Mouse (Mus musculus): ENCODE results near the gene Nhlrc3. TPM values are rescaled to one million over a fixed set of nuclear protein-coding genes. Genes with fewer than 3 reads are reported as not detected.
A peak's percentile ranks its signal among the peaks of the same experiment; 100 is the strongest.

The Nhlrc3 gene
- polyA plus RNA-seq, 1 experiment from 2014 or later, result 11.1 TPM

GRCm38 (mm10) chr3:53448208-53448607 is 14.9 kb downstream of the Nhlrc3 start:
- Histone ChIP-seq H3K4me1 (ENCODE audit: control insufficient read depth, insufficient read depth, low read length) (peaks cover 6% of the 10 kb centered on the region; the same call in 1 of the 2 replicates), H3K27me3 (ENCODE audit: control insufficient read depth, insufficient read depth, low read depth, low read length) (no peaks in the 10 kb centered on the region), H3K36me3 (ENCODE audit: control insufficient read depth, insufficient read depth, low read length) (peaks cover 14% of the 10 kb centered on the region), H3K4me3 (ENCODE audit: low read depth, low read length) (no peak overlapping the region), H3K27ac (ENCODE audit: low read length) (no peak overlapping the region), H3K4me2 (ENCODE audit: low read length) (no peak overlapping the region), H3K9ac (ENCODE audit: low read depth, low read length) (no peak overlapping the region), H3K9me3 (replicated peaks; ENCODE audit: control insufficient read depth, low read length, poor library complexity, severe bottlenecking) (no peaks in the 10 kb centered on the region)
- peak; percentile 58; the same call in 1 of the 2 replicates for ATAC-seq
- 25% methylated on average over 2 of the region's 2 CpGs for WGBS

DNA sequence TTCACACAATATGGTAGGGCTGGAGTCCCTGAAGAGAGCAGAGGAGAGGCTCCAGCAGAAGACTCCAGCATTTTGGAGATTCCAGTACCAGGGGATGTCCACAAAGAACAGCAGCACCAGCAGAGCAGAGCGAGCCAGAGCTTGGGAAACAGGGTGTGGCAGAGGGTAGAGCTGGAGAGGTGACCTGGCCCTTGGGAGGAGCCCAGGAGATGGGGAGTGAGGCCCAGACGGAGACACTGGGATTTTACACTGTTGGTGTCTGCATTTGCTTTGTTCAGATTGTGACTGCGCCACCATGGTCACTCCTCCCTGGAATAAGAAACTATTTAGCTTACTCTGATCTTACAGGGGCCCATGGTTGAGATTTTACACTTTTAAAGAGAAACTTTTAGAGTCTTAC is 16.3 kb downstream of the Nhlrc3 start:
- H3K4me2 ChIP-seq (ENCODE audit: low read length), result no peak overlapping the region
- no peak overlapping the region for H3K4me3 ChIP-seq (ENCODE audit: low read depth, low read length)
- no peaks in the 10 kb centered on the region for H3K27me3 ChIP-seq (ENCODE audit: control insufficient read depth, insufficient read depth, low read depth, low read length)
- 86% methylated on average over 3 of the region's 3 CpGs for WGBS
- peaks cover 6% of the 10 kb centered on the region; the same call in 1 of the 2 replicates for H3K36me3 ChIP-seq (ENCODE audit: control insufficient read depth, insufficient read depth, low read length)
- ATAC-seq, result no peak
- H3K9ac ChIP-seq (ENCODE audit: low read depth, low read length), result no peak overlapping the region
- H3K27ac ChIP-seq (ENCODE audit: low read length), result no peak overlapping the region
- H3K9me3 ChIP-seq (replicated peaks; ENCODE audit: control insufficient read depth, low read length, poor library complexity, severe bottlenecking), result no peaks in the 10 kb centered on the region
- H3K4me1 ChIP-seq (ENCODE audit: control insufficient read depth, insufficient read depth, low read length), result peaks cover 6% of the 10 kb centered on the region; the same call in 1 of the 2 replicates

GRCm38 (mm10) chr3:53445540-53445939 is 17.6 kb downstream of the Nhlrc3 start:
- no peak overlapping the region for H3K9ac ChIP-seq (ENCODE audit: low read depth, low read length)
- no peaks in the 10 kb centered on the region for H3K9me3 ChIP-seq (replicated peaks; ENCODE audit: control insufficient read depth, low read length, poor library complexity, severe bottlenecking)
- H3K27ac ChIP-seq (ENCODE audit: low read length), result 0 out of 2 replicates have a peak overlapping the region, but pooled peaks have one; percentile 13
- WGBS, result 44% methylated on average over 5 of the region's 5 CpGs
- H3K4me2 ChIP-seq (ENCODE audit: low read length), result no peak overlapping the region
- peak; percentile 76 for ATAC-seq
- no peaks in the 10 kb centered on the region; the same call in 1 of the 2 replicates for H3K36me3 ChIP-seq (ENCODE audit: control insufficient read depth, insufficient read depth, low read length)
- no peak overlapping the region for H3K4me3 ChIP-seq (ENCODE audit: low read depth, low read length)
- H3K4me1 ChIP-seq (ENCODE audit: control insufficient read depth, insufficient read depth, low read length), result peaks cover 6% of the 10 kb centered on the region; the same call in 1 of the 2 replicates
- no peaks in the 10 kb centered on the region for H3K27me3 ChIP-seq (ENCODE audit: control insufficient read depth, insufficient read depth, low read depth, low read length)

DNA sequence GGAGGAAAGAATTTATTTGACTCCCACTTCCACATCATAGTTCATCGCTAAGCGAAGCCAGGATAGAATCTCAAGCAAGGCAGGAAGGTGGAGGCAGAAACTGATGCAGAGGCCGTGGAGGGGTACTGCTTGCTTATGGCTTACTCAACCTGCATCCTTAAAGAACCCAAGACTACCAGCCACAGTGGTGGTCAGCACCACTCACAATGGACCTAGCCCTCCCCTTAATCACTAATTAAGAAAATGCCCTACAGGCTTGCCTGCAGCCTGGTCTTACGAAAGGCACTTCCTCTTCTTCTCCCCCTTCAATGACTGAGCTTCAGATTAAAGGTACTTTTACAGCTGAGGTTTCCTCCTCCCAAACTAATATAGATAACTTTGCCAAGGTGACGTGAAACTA is 26.6 kb downstream of the Nhlrc3 start:
- Histone ChIP-seq H3K9ac (ENCODE audit: low read depth, low read length) (no peak overlapping the region), H3K4me2 (ENCODE audit: low read length) (no peak overlapping the region), H3K27ac (ENCODE audit: low read length) (no peak overlapping the region), H3K4me1 (ENCODE audit: control insufficient read depth, insufficient read depth, low read length) (no peaks in the 10 kb centered on the region), H3K36me3 (ENCODE audit: control insufficient read depth, insufficient read depth, low read length) (no peaks in the 10 kb centered on the region), H3K9me3 (replicated peaks; ENCODE audit: control insufficient read depth, low read length, poor library complexity, severe bottlenecking) (no peaks in the 10 kb centered on the region), H3K27me3 (ENCODE audit: control insufficient read depth, insufficient read depth, low read depth, low read length) (no peaks in the 10 kb centered on the region), H3K4me3 (ENCODE audit: low read depth, low read length) (no peak overlapping the region)
- 75% methylated on average over 5 of the region's 5 CpGs for WGBS
- ATAC-seq, result no peak

DNA sequence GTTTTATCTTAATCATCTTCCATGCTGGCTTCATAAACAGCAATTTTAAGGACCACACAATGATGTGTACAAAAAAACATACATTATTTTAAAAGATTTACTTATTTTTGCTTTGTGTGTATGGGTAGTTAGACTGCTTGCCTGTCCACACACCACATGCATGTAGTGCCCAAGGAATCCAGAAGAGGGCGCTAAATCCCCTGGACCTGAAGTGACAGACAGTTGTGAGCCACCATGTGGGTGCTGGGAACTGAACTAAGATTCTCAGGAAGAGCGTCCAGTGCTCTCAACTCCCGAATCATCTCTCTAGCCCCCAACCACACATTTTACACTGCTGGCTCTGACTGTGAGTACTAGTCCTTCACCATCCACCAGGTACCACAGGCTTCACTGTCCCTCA is 28.5 kb downstream of the Nhlrc3 start:
- WGBS, result 83% methylated on average over 3 of the region's 3 CpGs
- Histone ChIP-seq H3K36me3 (ENCODE audit: control insufficient read depth, insufficient read depth, low read length) (no peaks in the 10 kb centered on the region), H3K4me2 (ENCODE audit: low read length) (no peak overlapping the region), H3K9me3 (replicated peaks; ENCODE audit: control insufficient read depth, low read length, poor library complexity, severe bottlenecking) (no peaks in the 10 kb centered on the region), H3K27ac (ENCODE audit: low read length) (no peak overlapping the region), H3K4me3 (ENCODE audit: low read depth, low read length) (no peak overlapping the region), H3K4me1 (ENCODE audit: control insufficient read depth, insufficient read depth, low read length) (no peaks in the 10 kb centered on the region), H3K27me3 (ENCODE audit: control insufficient read depth, insufficient read depth, low read depth, low read length) (no peaks in the 10 kb centered on the region), H3K9ac (ENCODE audit: low read depth, low read length) (no peak overlapping the region)
- no peak for ATAC-seq

- H3K4me3 ChIP-seq (ENCODE audit: low read depth, low read length), result no peak overlapping the region
- no peak for ATAC-seq
Measured at GRCm38 (mm10) chr3:53423576-53423975, 39.6 kb downstream of the Nhlrc3 start.

GRCm38 (mm10) chr3:53422691-53423090 is 40.4 kb downstream of the Nhlrc3 start:
- Histone ChIP-seq H3K4me3 (ENCODE audit: low read depth, low read length) (no peak overlapping the region), H3K36me3 (ENCODE audit: control insufficient read depth, insufficient read depth, low read length) (no peaks in the 10 kb centered on the region), H3K4me2 (ENCODE audit: low read length) (no peak overlapping the region), H3K27ac (ENCODE audit: low read length) (no peak overlapping the region), H3K27me3 (ENCODE audit: control insufficient read depth, insufficient read depth, low read depth, low read length) (no peaks in the 10 kb centered on the region), H3K9me3 (replicated peaks; ENCODE audit: control insufficient read depth, low read length, poor library complexity, severe bottlenecking) (no peaks in the 10 kb centered on the region), H3K9ac (ENCODE audit: low read depth, low read length) (no peak overlapping the region), H3K4me1 (ENCODE audit: control insufficient read depth, insufficient read depth, low read length) (no peaks in the 10 kb centered on the region)
- ATAC-seq, result no peak
- 66% methylated on average over 1 of the region's 1 CpGs for WGBS

More at GRCm38 (mm10) chr3:53423576-53423975, 39.6 kb downstream of the Nhlrc3 start:
- Histone ChIP-seq H3K27ac (ENCODE audit: low read length) (no peak overlapping the region), H3K9me3 (replicated peaks; ENCODE audit: control insufficient read depth, low read length, poor library complexity, severe bottlenecking) (no peaks in the 10 kb centered on the region), H3K27me3 (ENCODE audit: control insufficient read depth, insufficient read depth, low read depth, low read length) (no peaks in the 10 kb centered on the region), H3K36me3 (ENCODE audit: control insufficient read depth, insufficient read depth, low read length) (no peaks in the 10 kb centered on the region), H3K4me1 (ENCODE audit: control insufficient read depth, insufficient read depth, low read length) (no peaks in the 10 kb centered on the region), H3K4me2 (ENCODE audit: low read length) (no peak overlapping the region), H3K9ac (ENCODE audit: low read depth, low read length) (no peak overlapping the region)
- WGBS, result 89% methylated on average over 4 of the region's 4 CpGs

DNA sequence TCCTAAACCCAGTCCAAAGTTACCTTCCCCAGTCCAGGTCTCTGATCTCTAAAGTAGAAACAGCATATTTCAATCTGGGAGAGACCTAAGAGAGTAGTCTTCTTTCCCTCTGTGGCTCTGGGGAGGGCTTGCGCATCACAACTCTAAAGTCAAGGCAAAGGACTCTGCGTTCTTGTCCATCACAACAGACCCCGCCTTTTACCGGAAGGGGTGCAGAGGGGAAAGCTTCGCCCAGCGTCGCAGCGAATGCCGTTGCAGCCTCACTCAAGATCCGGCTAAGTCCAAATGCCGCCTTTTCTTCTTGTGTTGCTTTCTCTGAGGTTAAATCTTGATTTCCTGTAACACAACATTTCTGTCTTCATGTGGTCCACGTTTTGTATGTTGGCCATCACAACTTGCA is 41.5 kb downstream of the Nhlrc3 start:
- no peak for ATAC-seq

GRCm38 (mm10) chr3:53417701-53418100 is 45.4 kb downstream of the Nhlrc3 start:
- no peak for ATAC-seq
- 71% methylated on average over 7 of the region's 7 CpGs for WGBS
- Histone ChIP-seq H3K4me1 (ENCODE audit: control insufficient read depth, insufficient read depth, low read length) (no peaks in the 10 kb centered on the region), H3K27me3 (ENCODE audit: control insufficient read depth, insufficient read depth, low read depth, low read length) (no peaks in the 10 kb centered on the region), H3K4me2 (ENCODE audit: low read length) (no peak overlapping the region), H3K9ac (ENCODE audit: low read depth, low read length) (no peak overlapping the region), H3K27ac (ENCODE audit: low read length) (no peak overlapping the region), H3K4me3 (ENCODE audit: low read depth, low read length) (no peak overlapping the region), H3K9me3 (replicated peaks; ENCODE audit: control insufficient read depth, low read length, poor library complexity, severe bottlenecking) (no peaks in the 10 kb centered on the region), H3K36me3 (ENCODE audit: control insufficient read depth, insufficient read depth, low read length) (no peaks in the 10 kb centered on the region)

More for the DNA sequence above, 41.5 kb downstream of the Nhlrc3 start:
- Histone ChIP-seq H3K36me3 (ENCODE audit: control insufficient read depth, insufficient read depth, low read length) (no peaks in the 10 kb centered on the region), H3K4me1 (ENCODE audit: control insufficient read depth, insufficient read depth, low read length) (no peaks in the 10 kb centered on the region), H3K27ac (ENCODE audit: low read length) (no peak overlapping the region), H3K4me2 (ENCODE audit: low read length) (no peak overlapping the region), H3K4me3 (ENCODE audit: low read depth, low read length) (no peak overlapping the region), H3K9ac (ENCODE audit: low read depth, low read length) (no peak overlapping the region), H3K9me3 (replicated peaks; ENCODE audit: control insufficient read depth, low read length, poor library complexity, severe bottlenecking) (no peaks in the 10 kb centered on the region), H3K27me3 (ENCODE audit: control insufficient read depth, insufficient read depth, low read depth, low read length) (no peaks in the 10 kb centered on the region)
- WGBS, result 90% methylated on average over 12 of the region's 12 CpGs

All from midbrain, embryonic 16.5 days (tissue).